Mouse (Mus musculus): ENCODE measurements around the gene 1700019N19Rik. TPM values are rescaled to one million over a fixed set of nuclear protein-coding genes. Genes with fewer than 3 reads are reported as not detected.

The 1700019N19Rik gene
- polyA plus RNA-seq, 1 experiment from 2014 or later: not detected

GRCm38 (mm10) chr19:58831280-58831922, 37.1 kb upstream of the 1700019N19Rik start:
- peak; percentile 66 for DNase-seq
- 29% methylated on average over 9 of the region's 9 CpGs for WGBS
- Histone ChIP-seq H3K27me3 (ENCODE audit: control insufficient read depth, insufficient read depth, low read length) (no peaks in the 10 kb centered on the region), H3K36me3 (ENCODE audit: control insufficient read depth, insufficient read depth, low read length) (no peaks in the 10 kb centered on the region), H3K9ac (replicated peaks; ENCODE audit: low read length) (no peak overlapping the region), H3K4me1 (ENCODE audit: control insufficient read depth, insufficient read depth, low read length) (peaks cover 12% of the 10 kb centered on the region), H3K4me2 (ENCODE audit: low read length) (no peak overlapping the region), H3K9me3 (ENCODE audit: control insufficient read depth, low read length) (no peaks in the 10 kb centered on the region), H3K4me3 (replicated peaks; ENCODE audit: low read depth, low read length) (no peak overlapping the region), H3K27ac (replicated peaks; ENCODE audit: low read depth, low read length) (peak overlapping the region; percentile 58)
- ATAC-seq (ENCODE audit: low FRiP score, low TSS enrichment): peak; percentile 69; the same call in 1 of the 2 replicates

DNA sequence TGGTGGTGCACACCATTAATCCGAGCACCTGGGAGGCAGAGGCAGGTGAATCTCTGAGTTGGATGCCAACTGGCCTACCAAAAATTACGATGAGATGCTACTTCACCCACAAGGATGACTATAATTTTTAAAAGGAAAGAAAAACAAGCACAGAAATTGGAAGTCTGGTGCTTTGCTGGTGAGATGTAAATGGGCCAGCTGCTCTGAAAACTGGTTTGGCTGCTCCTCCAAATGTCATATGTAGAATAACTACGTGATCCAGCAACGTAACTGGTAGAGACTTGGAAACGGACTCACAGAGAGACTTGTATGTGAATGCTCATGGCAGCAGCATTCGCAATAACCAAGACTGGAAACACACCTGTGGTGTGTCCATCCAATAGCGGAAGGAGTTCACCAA, 35.9 kb upstream of the 1700019N19Rik start:
- DNase-seq (no peak), ATAC-seq (ENCODE audit: low FRiP score, low TSS enrichment) (no peak)
- H3K27ac ChIP-seq (replicated peaks; ENCODE audit: low read depth, low read length): no peak overlapping the region
- H3K27me3 ChIP-seq (ENCODE audit: control insufficient read depth, insufficient read depth, low read length): no peaks in the 10 kb centered on the region
- H3K4me3 ChIP-seq (replicated peaks; ENCODE audit: low read depth, low read length): no peak overlapping the region
- no peaks in the 10 kb centered on the region for H3K36me3 ChIP-seq (ENCODE audit: control insufficient read depth, insufficient read depth, low read length)
- peaks cover 12% of the 10 kb centered on the region for H3K4me1 ChIP-seq (ENCODE audit: control insufficient read depth, insufficient read depth, low read length)
- 93% methylated on average over 7 of the region's 7 CpGs for WGBS
- no peaks in the 10 kb centered on the region for H3K9me3 ChIP-seq (ENCODE audit: control insufficient read depth, low read length)
- no peak overlapping the region for H3K4me2 ChIP-seq (ENCODE audit: low read length)
- H3K9ac ChIP-seq (replicated peaks; ENCODE audit: low read length): no peak overlapping the region

DNA sequence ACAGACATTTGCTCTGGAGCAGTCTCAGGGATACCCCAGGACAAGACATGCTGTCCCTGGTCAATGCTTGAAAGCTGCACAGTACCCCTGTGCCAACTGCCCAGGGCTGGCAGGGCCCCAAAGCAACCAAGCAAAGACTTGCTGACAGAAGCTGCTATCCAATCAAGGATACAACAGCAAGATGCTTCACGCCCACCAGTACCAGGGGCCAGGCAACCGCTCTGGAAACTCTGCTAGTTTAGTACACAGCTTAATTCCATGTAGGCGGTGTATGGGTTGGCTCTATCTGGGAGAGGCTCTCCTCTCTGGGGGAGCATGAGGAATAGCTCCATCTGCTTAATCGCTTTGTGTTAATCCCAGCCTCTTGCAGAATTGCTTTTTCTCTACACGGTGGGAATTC, 35.3 kb upstream of the 1700019N19Rik start:
- DNase-seq: peak; percentile 55
- Histone ChIP-seq H3K27ac (replicated peaks; ENCODE audit: low read depth, low read length) (0 out of 2 replicates have a peak overlapping the region, but pooled peaks have one; percentile 4), H3K4me3 (replicated peaks; ENCODE audit: low read depth, low read length) (no peak overlapping the region), H3K36me3 (ENCODE audit: control insufficient read depth, insufficient read depth, low read length) (peaks cover 5% of the 10 kb centered on the region; the same call in 1 of the 2 replicates), H3K4me2 (ENCODE audit: low read length) (no peak overlapping the region), H3K4me1 (ENCODE audit: control insufficient read depth, insufficient read depth, low read length) (peaks cover 12% of the 10 kb centered on the region), H3K9me3 (ENCODE audit: control insufficient read depth, low read length) (no peaks in the 10 kb centered on the region; the same call in 1 of the 2 replicates), H3K9ac (replicated peaks; ENCODE audit: low read length) (no peak overlapping the region), H3K27me3 (ENCODE audit: control insufficient read depth, insufficient read depth, low read length) (no peaks in the 10 kb centered on the region)
- 0 out of 2 replicates have a peak, but pooled peaks have one; percentile 51 for ATAC-seq (ENCODE audit: low FRiP score, low TSS enrichment)
- 49% methylated on average over 5 of the region's 5 CpGs for WGBS

DNA sequence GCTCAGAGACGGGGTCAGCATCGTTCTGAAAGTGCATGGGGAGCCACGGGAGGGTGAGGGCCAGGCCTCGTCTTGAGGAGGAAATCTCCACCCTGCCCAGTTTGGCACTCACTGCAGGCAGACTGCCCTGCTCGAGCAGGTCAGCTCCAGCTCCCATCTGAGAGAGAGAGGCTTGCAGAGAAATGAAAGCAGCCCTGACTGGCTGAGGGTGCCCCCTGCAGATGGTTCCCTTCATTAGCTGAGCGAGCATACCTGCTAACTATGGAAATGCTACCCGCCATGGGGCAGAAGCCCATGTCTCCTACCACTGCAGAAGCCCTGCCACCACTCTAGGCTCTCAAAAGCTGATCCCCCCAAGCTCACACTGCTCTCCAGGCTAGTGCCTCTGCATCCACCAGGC, 33.4 kb upstream of the 1700019N19Rik start:
- H3K4me1 ChIP-seq (ENCODE audit: control insufficient read depth, insufficient read depth, low read length): peaks cover 16% of the 10 kb centered on the region
- no peak overlapping the region for H3K4me2 ChIP-seq (ENCODE audit: low read length)
- no peak overlapping the region for H3K9ac ChIP-seq (replicated peaks; ENCODE audit: low read length)
- peaks cover 6% of the 10 kb centered on the region; the same call in 1 of the 2 replicates for H3K36me3 ChIP-seq (ENCODE audit: control insufficient read depth, insufficient read depth, low read length)
- H3K9me3 ChIP-seq (ENCODE audit: control insufficient read depth, low read length): no peaks in the 10 kb centered on the region; the same call in 1 of the 2 replicates
- ATAC-seq (ENCODE audit: low FRiP score, low TSS enrichment) (no peak), DNase-seq (no peak)
- 52% methylated on average over 7 of the region's 7 CpGs for WGBS
- H3K27me3 ChIP-seq (ENCODE audit: control insufficient read depth, insufficient read depth, low read length): no peaks in the 10 kb centered on the region
- H3K4me3 ChIP-seq (replicated peaks; ENCODE audit: low read depth, low read length): no peak overlapping the region
- H3K27ac ChIP-seq (replicated peaks; ENCODE audit: low read depth, low read length): no peak overlapping the region

DNA sequence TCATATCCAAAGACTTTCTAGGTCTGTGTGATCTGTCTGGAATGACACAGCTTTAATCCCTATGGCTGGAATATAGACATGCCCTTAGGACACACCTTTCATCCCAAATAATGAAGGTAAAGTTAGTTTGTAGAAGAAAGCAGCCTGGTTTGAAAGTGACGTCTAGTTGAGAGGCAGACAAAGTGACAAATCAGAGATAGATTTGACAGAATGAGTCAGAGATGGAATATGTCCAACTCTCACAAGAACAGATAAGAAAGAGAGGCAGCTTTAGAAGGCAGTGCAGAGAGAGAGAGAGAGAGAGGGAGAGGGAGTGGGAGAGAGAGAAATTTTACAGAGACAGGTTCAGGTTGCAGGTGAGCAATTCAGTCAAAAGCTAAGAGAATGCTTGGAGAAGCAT, 30.1 kb upstream of the 1700019N19Rik start:
- H3K9me3 ChIP-seq (ENCODE audit: control insufficient read depth, low read length): no peaks in the 10 kb centered on the region; the same call in 1 of the 2 replicates
- H3K36me3 ChIP-seq (ENCODE audit: control insufficient read depth, insufficient read depth, low read length): peaks cover 12% of the 10 kb centered on the region
- H3K4me1 ChIP-seq (ENCODE audit: control insufficient read depth, insufficient read depth, low read length): peaks cover 4% of the 10 kb centered on the region
- ATAC-seq (ENCODE audit: low FRiP score, low TSS enrichment) (no peak), DNase-seq (no peak)
- H3K27me3 ChIP-seq (ENCODE audit: control insufficient read depth, insufficient read depth, low read length): no peaks in the 10 kb centered on the region
- WGBS: 78% methylated on average over 1 of the region's 1 CpGs
- no peak overlapping the region for H3K9ac ChIP-seq (replicated peaks; ENCODE audit: low read length)
- no peak overlapping the region for H3K4me2 ChIP-seq (ENCODE audit: low read length)
- no peak overlapping the region for H3K27ac ChIP-seq (replicated peaks; ENCODE audit: low read depth, low read length)
- H3K4me3 ChIP-seq (replicated peaks; ENCODE audit: low read depth, low read length): no peak overlapping the region

DNA sequence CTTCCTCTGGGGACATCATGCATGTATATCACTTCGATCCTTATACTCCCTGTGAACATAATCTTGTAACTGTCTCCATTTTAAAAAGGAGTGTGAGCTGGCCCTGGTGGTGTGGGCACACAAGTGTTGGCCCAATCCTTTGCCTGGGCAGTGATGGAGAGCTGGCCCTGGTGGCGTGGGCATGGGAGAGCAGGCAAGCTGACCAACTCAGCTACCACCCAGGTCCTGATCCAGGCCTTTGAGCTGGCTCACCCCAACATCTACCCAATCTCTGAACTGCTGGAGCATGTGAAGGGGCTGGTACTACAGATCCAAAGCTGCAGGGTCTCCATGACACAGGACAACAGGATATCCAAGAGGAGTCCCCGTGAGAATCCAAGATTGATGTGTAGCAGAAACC, 29.0 kb upstream of the 1700019N19Rik start:
- no peak overlapping the region for H3K4me3 ChIP-seq (replicated peaks; ENCODE audit: low read depth, low read length)
- H3K36me3 ChIP-seq (ENCODE audit: control insufficient read depth, insufficient read depth, low read length): peaks cover 15% of the 10 kb centered on the region
- no peaks in the 10 kb centered on the region for H3K27me3 ChIP-seq (ENCODE audit: control insufficient read depth, insufficient read depth, low read length)
- 79% methylated on average over 3 of the region's 3 CpGs for WGBS
- H3K27ac ChIP-seq (replicated peaks; ENCODE audit: low read depth, low read length): no peak overlapping the region
- no peak overlapping the region for H3K4me2 ChIP-seq (ENCODE audit: low read length)
- H3K9me3 ChIP-seq (ENCODE audit: control insufficient read depth, low read length): no peaks in the 10 kb centered on the region; the same call in 1 of the 2 replicates
- DNase-seq: no peak
- no peak overlapping the region for H3K9ac ChIP-seq (replicated peaks; ENCODE audit: low read length)
- peaks cover 4% of the 10 kb centered on the region for H3K4me1 ChIP-seq (ENCODE audit: control insufficient read depth, insufficient read depth, low read length)
- ATAC-seq (ENCODE audit: low FRiP score, low TSS enrichment): no peak

DNA sequence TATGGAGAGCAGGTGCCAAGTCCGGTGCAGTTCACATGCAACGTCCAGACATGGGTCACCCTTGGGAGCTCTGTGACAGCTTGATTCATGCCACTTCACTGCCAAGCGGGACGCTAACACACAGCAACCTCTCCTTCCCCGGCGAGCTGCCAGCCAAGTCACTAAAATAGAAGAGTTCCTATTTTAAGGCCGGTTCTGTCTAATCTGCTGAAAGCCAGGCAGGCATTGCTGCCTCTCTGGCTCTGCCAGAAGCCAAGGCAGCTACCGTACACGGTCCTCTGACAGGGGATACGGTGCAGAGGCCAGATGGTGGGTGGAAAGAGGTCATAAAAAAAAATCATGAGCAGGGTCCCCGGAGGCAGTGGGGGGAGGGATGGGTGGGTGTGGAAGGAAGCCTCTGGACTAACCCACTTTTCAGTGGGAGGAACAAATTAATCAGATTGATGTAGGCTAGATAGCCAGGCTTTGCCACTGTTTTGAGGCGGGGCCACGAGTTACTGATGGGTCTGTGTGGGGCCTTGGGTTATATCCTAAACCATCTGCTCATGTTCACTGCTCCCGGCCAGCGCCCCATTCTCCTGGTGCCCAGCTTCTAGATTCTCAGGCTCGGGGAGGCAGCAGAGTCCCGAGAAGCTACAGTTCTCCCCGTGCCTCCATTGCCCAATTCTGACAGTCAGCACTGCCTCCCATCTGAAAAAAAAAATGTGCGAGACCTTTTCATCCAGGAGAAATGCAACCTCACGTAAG, 28.4 kb upstream of the 1700019N19Rik start:
- Histone ChIP-seq H3K36me3 (ENCODE audit: control insufficient read depth, insufficient read depth, low read length) (peaks cover 17% of the 10 kb centered on the region), H3K9ac (replicated peaks; ENCODE audit: low read length) (no peak overlapping the region), H3K9me3 (ENCODE audit: control insufficient read depth, low read length) (no peaks in the 10 kb centered on the region; the same call in 1 of the 2 replicates), H3K4me1 (ENCODE audit: control insufficient read depth, insufficient read depth, low read length) (peaks cover 4% of the 10 kb centered on the region), H3K27me3 (ENCODE audit: control insufficient read depth, insufficient read depth, low read length) (no peaks in the 10 kb centered on the region), H3K4me2 (ENCODE audit: low read length) (no peak overlapping the region), H3K4me3 (replicated peaks; ENCODE audit: low read depth, low read length) (no peak overlapping the region), H3K27ac (replicated peaks; ENCODE audit: low read depth, low read length) (no peak overlapping the region)
- 64% methylated on average over 20 of the region's 20 CpGs for WGBS
- ATAC-seq (ENCODE audit: low FRiP score, low TSS enrichment) (no peak; the same call in 1 of the 2 replicates), DNase-seq (no peak)

GRCm38 (mm10) chr19:58818571-58819415, 24.5 kb upstream of the 1700019N19Rik start:
- H3K4me3 ChIP-seq (replicated peaks; ENCODE audit: low read depth, low read length): no peak overlapping the region
- no peaks in the 10 kb centered on the region for H3K27me3 ChIP-seq (ENCODE audit: control insufficient read depth, insufficient read depth, low read length)
- H3K27ac ChIP-seq (replicated peaks; ENCODE audit: low read depth, low read length): no peak overlapping the region
- H3K4me1 ChIP-seq (ENCODE audit: control insufficient read depth, insufficient read depth, low read length): peaks cover 4% of the 10 kb centered on the region
- H3K36me3 ChIP-seq (ENCODE audit: control insufficient read depth, insufficient read depth, low read length): peaks cover 13% of the 10 kb centered on the region
- DNase-seq (no peak), ATAC-seq (ENCODE audit: low FRiP score, low TSS enrichment) (no peak)
- H3K4me2 ChIP-seq (ENCODE audit: low read length): no peak overlapping the region
- no peak overlapping the region for H3K9ac ChIP-seq (replicated peaks; ENCODE audit: low read length)
- 86% methylated on average over 14 of the region's 14 CpGs for WGBS
- H3K9me3 ChIP-seq (ENCODE audit: control insufficient read depth, low read length): no peaks in the 10 kb centered on the region
